Mouse (Mus musculus) ovary, postnatal 14 days (tissue): ENCODE results near the gene Olfr948.

Experiments used
- DNase-seq: peaks from one replicate; pipeline ENCODE4 v3.0.0; 2022; ENCODE audit warnings: low spot score

Olfr948 gene

DNA sequence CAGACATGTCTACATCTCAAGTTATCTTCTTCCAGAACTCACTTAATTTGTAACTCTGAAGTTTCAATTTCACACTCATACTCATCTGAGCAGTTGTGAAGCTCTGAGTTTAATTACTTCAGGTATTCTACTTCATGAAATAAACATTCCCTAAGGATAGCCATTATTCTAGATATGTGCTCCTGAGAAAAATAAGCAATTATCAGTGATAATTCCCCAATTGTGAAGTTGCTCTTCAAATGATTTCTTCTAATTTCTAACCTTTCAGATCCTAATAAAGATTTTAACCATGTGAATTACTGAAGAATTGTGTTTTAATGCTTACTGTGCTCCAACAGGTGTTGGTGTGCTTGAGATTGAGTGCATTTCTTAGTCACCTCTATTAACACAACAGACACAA, at the start of gene Olfr948:
TSS of gene Olfr948 (minus strand) at position 101 of the 400 bp plus-strand sequence.
- no peak for DNase-seq

DNA sequence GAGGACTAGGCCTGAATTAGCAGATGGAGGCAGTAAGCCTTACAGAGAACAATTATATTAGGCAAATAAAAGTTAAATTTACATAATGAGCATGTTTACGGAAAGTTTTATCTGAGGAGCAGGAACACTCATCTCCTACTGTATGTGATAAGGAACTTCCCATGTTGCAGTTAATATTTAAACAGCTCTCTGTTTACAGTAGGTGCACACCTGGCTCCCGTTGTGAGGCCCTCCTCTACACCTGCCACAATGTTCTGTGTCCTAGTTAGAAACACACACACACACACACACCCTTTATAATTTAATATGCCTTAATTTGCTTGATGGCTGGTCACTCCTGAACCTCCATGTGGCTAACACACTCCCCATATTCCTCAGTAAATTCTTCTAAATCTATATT, 38.7 kb downstream of the Olfr948 start:
- no peak for DNase-seq

DNA sequence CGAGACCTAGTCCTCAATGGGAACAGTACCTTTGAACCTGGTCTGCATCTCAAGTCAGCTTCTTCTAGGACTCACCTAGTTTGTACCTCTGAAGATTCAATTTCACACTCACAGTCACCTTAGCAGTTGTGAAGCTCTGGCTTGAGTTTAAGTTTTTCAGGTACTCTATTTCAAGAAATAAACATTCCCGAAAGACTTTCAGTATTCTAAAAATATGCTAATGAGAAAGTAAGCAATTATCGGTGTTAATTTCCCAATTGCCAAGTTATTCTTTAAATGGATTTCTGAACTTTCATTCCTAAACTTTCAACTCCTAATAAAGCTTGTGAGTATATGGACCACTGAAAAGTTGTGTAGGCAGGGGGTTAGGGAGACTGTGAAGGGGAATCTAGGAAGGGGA, 49.1 kb downstream of the Olfr948 start, which contains the start of gene Olfr945:
TSS of gene Olfr945 (minus strand) at position 101 of the 400 bp plus-strand sequence.
- no peak for DNase-seq
